Mouse (Mus musculus) layer of hippocampus, adult 18-20 months (tissue): ENCODE measurements around the gene St6galnac3. TPM values are rescaled to one million over a fixed set of nuclear protein-coding genes. Genes with fewer than 3 reads are reported as not detected.

Experiments used
- DNase-seq, 2 experiments: peaks; one replicate each; pipeline ENCODE4 v3.0.0; 2022; ENCODE audit warnings: low spot score in 2 of 2
- total RNA-seq, 2 experiments: library from RNA; stranded (reverse); gene quantifications; 2 replicates each; pipeline ENCODE4 v1.2.3; 2021

Gene St6galnac3
- total RNA-seq, 2 experiments from 2014 or later = 24.7 to 27.0 TPM

DNA sequence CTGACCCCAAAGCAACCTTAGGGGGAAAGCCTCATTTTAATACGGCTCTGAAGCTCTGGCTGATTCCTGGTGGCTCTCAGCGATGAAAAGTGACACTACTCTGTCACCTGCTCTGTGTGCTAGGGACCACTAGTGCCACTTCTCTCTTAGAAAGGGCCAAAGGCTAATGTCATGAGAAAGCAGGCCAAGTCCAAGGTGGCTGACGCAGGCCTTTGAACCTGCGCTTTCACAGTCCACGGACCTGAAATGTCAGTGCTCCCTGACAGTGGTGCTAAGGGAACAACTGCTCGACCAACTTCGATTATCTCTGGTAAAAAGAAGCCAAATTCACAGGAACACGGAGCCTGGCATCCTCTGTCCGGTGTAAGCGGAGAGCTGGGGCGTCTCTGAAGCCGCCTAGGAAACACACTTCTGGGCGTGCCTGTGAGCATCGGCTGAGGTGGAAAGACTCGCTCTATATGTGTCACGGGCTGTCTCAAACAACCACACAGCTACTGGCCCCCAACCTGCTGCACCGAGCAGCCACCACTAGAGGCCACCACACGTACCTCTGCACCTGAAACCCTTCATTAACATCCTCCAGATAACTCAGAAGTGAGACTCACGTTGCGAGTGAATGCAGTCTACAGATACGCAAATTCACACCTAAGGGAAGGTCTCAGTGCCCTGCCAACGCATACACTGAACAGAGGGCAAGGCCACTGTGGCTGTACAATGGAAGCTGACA, 66.8 kb downstream of the St6galnac3 start:
- peak in 1 of 2 experiments; percentile 59 for DNase-seq

- peak; percentile 68 to 95 for DNase-seq
Observed at GRCm38 (mm10) chr3:153655071-153655470, 69.9 kb downstream of the St6galnac3 start.

GRCm38 (mm10) chr3:153652850-153653249, 72.1 kb downstream of the St6galnac3 start:
- DNase-seq = no peak

DNA sequence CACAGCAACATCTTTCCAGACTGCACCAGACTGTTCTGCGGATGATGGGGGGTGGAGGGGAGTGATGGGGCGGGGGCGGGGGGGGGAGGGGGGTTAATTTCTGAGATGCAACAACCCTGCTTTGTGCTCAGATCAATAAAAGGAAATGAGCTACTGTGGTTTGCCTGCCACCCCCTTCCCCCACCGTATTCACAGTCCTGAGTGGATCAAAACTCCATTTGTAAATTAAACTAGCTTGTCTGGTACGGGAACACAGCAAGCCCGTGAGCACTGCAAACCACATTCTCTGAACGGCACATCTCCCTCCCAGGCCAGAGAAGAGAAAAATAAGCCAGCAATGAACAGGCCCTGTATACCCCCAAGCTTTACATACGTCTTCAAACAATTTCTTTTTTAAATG, 76.3 kb downstream of the St6galnac3 start:
- peak in 1 of 2 experiments; percentile 55 for DNase-seq

GRCm38 (mm10) chr3:153645803-153646202, 79.2 kb downstream of the St6galnac3 start:
- no peak for DNase-seq

DNA sequence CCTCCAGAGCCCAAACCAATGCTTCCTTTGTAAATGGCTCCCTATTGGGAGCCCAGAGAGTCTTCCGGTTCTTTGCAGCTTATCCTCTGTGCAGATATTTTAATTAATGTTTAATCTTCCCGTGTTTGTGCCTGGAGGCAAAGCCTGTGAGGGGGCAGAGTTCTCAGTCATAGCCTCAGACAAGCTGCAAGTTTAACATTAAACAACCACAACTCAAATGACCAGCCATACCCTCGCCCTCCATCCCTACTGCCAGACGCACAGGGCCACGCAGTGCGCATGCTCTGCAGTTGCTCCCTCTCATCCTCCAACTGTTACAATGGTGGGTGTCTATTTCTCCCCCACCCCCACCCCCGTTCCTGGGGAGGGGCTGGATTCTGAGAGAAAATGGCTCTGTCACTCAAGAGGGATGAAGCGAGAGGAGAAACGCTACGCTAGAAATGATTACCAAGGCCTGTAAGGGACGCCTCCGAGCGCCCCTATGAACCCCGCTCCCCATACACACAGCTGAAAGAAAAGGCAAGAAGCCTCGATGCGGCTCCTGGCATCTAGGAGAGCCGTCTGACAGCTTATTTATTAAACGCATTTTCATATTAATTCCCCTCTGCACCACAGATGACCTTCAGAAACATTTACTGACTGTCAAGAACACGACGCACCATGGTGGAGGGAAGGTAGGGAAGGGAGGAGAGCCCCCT, 81.0 kb downstream of the St6galnac3 start:
- no peak for DNase-seq

- DNase-seq = no peak
Observed at GRCm38 (mm10) chr3:153642826-153643225, 82.1 kb downstream of the St6galnac3 start.

GRCm38 (mm10) chr3:153641805-153642204, 83.2 kb downstream of the St6galnac3 start:
- DNase-seq = no peak

DNA sequence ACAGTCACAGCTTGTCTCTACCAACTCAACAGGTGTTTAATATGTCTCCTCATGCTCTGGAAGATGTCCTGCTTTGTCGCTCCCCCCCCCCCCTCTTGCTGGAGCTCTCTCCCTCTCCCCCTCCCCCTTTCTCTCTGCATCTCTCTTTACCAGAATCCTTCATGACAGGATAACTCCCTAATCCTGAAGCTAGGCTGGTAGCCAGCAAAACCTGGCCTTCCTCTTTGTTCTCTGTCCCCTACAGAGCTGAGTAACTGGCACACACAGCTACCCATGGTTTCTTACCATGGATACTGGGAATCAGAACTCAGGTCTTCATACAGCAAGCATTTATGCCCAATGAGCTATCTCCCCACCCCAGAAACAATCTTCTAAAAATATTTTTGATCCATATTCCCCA, 87.6 kb downstream of the St6galnac3 start:
- no peak for DNase-seq

DNA sequence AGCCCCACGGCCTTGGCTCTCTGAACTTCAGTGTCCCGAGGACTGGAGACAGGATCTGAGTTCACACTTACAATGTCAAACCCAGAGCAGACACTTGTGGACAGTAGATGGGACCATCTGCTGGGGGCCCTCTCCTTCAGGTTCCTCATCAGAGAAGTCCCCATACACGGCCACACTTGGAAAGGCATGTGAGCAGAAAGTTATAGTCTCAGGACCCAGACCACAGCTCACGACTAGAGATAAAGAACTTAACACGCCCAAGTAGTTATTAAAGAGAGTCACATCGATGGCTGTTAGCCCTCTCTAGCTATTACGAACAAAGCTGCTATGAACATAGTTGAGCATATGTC, 88.2 kb downstream of the St6galnac3 start:
- DNase-seq = no peak

- no peak for DNase-seq
Observed at GRCm38 (mm10) chr3:153636094-153636803, 88.7 kb downstream of the St6galnac3 start.

- no peak for DNase-seq
Observed at GRCm38 (mm10) chr3:153631988-153632672, 92.8 kb downstream of the St6galnac3 start.

GRCm38 (mm10) chr3:153626237-153626636, 98.7 kb downstream of the St6galnac3 start:
- DNase-seq = no peak

DNA sequence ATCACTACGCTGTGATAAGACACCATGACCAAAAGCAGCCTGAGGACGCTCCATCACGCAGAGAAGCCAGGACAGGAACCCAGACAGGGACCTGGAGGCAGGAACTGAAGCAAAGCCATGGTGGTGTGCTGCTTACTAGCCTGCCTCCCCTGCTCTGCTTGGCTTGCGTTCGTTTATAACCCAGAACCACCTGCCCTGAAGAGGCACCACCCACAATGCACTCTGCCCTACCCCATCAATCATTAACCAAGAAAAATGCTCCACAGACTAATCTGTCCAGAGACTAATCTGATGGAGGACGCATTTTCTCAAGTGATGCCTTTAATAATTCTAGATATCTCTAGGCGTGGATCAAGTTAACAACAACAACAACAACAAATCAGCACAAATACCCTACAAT, 106.0 kb downstream of the St6galnac3 start:
- no peak for DNase-seq

DNA sequence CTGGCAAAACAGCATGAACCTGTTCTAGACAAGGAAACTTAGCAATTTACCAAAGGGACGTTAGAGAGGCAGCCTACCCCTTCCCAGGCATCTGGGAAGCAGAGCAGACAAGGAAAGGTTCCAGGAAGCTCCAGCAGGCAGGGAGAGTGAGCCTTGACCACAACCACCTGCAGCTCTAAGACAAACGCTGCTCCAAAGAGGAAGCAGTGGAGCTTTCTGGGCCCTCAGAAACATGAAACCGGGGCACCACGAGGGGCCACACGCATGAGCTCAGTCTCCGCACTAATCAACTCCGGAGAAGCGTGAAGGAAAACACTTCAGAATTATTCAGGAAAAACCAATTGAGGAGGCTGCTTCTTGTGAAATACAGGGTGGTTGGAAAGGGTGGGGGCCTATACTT, 108.1 kb downstream of the St6galnac3 start:
- DNase-seq = no peak

- peak in 1 of 2 experiments; percentile 22 for DNase-seq
Observed at GRCm38 (mm10) chr3:153610239-153610638, 114.7 kb downstream of the St6galnac3 start.

DNA sequence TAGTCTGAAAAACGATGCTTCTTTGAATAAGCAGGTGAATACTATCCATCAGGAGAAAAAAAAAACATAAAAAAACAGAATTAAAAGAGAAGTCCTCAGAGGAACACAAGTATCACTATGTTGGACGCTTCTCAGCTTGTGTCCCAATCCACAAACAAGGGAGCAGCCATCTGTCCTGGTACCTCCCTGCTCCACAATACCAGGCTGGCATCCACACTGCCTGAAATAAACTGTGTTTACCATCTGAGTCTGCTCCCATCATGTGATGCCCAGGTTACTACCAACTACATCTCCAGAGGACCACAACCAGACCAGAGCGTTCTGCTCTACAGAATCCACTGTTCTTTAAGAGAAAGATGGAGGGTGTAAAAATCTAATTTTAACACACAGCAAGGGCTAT, 118.6 kb downstream of the St6galnac3 start:
- DNase-seq = peak; percentile 38 to 76

DNA sequence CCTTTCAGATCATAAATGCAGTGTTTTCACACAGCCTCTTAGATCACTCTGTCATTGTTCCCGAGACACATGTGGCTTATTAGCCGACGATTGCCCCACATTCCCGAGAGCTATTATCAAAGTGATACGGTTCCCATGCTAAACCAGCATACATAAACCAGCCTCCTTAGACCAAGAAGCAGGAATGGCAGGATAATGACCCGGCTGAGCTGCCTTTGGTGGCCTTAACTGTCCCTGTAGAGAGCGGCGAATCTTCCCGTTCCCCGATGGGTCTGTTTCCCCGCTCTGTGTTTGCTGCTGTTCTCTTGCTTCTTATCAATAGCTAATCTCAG, 119.2 kb downstream of the St6galnac3 start:
- no peak for DNase-seq

DNA sequence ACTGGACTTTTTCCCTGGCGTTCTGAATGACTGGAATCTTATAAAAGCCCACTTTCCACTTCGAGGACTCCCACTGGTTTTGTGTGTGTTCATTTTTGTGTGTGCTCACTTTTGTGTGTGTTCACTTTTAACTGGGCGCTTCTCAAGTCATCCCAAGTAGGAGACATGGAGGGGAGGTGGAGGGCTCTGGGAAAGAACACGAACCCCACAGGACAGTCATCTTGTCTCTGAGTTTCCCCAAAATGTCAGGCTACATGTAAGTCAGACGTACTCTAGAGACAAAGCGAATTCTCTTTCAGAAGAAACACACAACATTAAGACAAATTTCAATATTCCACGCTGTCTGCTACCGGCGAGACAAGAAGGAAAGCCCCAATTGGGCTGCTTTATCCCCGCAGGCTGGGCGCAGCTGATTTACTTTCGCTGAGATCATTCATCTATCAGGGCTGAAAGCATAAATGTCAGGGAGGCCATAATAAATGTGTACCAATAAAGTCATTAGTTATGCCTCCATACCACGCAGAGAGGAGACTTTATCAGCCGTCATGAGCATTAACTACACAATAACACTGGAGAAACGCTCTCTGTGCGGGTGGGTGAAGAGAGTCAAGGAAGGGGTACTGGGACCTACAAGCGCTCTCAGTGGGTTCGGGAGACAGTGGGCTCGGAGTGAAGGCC, 119.7 kb downstream of the St6galnac3 start:
- DNase-seq = no peak

- no peak for DNase-seq
Observed at GRCm38 (mm10) chr3:153599179-153599578, 125.8 kb downstream of the St6galnac3 start.

- peak; percentile 64 to 84 for DNase-seq
Observed at GRCm38 (mm10) chr3:153598631-153599030, 126.3 kb downstream of the St6galnac3 start.
